Mouse (Mus musculus): ENCODE results near the gene Ephb2.

- TF ChIP-seq CTCF (IDR thresholded peaks at IDR 0.05; ENCODE audit: extremely low read depth, insufficient read depth, insufficient read length, insufficient replicate concordance) (no peak), POLR2A (IDR thresholded peaks at IDR 0.05; ENCODE audit: low read depth, low read length) (no peak)
Observed at GRCm38 (mm10) chr4:136716561-136716972, 119.2 kb downstream of the Ephb2 start.

Measured in spleen, adult 2 months (tissue).